Mouse (Mus musculus): ENCODE data around the gene Gpr158.

DNA sequence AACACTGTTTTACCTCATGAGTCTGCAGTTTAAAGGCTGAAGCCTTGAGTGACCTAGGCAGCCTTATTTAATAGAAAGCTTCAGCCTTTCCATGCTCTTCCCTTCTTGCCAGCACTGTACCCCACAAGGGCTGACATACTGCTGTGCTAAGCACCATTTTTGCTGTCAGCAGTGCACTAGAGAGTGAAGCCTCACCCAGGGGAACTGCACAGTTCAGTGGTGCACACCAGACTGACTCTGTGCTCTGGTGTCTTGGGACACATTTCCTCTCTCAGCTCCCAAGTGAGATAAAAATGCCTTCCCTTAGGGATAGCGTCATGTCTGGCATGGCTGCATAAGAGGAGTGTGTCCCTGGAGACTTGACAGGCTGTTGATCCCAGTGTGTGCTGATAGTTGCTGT is 130.6 kb downstream of the Gpr158 start:
- TF ChIP-seq CTCF (IDR thresholded peaks at IDR 0.05; ENCODE audit: insufficient read depth, low read length): no peak
- TF ChIP-seq POLR2A (IDR thresholded peaks at IDR 0.05; ENCODE audit: borderline replicate concordance, extremely low read depth, low read depth, low read length): no peak

Data from lung, adult 2 months (tissue).